Mouse (Mus musculus) adrenal gland (tissue): ENCODE measurements at regions not wholly inside any gene's neighbourhood (a gene's known extent, or its start where the extent isn't known, plus 50 kb on each side); places are given as distances from the start of the nearest gene placed in this dataset.

Experiments used
- intact Hi-C: fragments of 180-260 bp; cut with DNase I; formaldehyde crosslinking; loops from one replicate; pipeline ENCODE4 v1.15.1; 2025

- intact Hi-C loops: loop anchor here (5.0 kb wide), 1 partner anchor 240 kb away; no protein-coding TSS in a partner anchor
Observed at GRCm38 (mm10) chr4:87667556-87668154, 365.5 kb downstream of the Mllt3 start.

GRCm38 (mm10) chr4:87665149-87665548 is 368.0 kb downstream of the Mllt3 start:
- intact Hi-C loops: loop anchor here (5.0 kb wide), 1 partner anchor 238 kb away; no protein-coding TSS in a partner anchor

- intact Hi-C loops: no loop called here
Observed at GRCm38 (mm10) chr4:87662876-87663275, 370.3 kb downstream of the Mllt3 start.

GRCm38 (mm10) chr4:87658316-87658715 is 374.8 kb downstream of the Mllt3 start:
- intact Hi-C loops: no loop called here

GRCm38 (mm10) chr4:87657855-87658254 is 375.3 kb downstream of the Mllt3 start:
- intact Hi-C loops: no loop called here

- intact Hi-C loops: no loop called here
Observed at GRCm38 (mm10) chr4:87653440-87654165, 379.6 kb downstream of the Mllt3 start.

GRCm38 (mm10) chr4:87652314-87652934 is 380.7 kb downstream of the Mllt3 start:
- intact Hi-C loops: no loop called here

- intact Hi-C loops: no loop called here
Observed at GRCm38 (mm10) chr4:87651275-87651674, 381.9 kb downstream of the Mllt3 start.

GRCm38 (mm10) chr4:87650837-87651236 is 382.3 kb downstream of the Mllt3 start:
- intact Hi-C loops: no loop called here

- intact Hi-C loops: no loop called here
Observed at GRCm38 (mm10) chr4:87650393-87650792, 382.8 kb downstream of the Mllt3 start.

GRCm38 (mm10) chr4:87648919-87649318 is 384.2 kb downstream of the Mllt3 start:
- intact Hi-C loops: no loop called here

- intact Hi-C loops: no loop called here
Observed at GRCm38 (mm10) chr4:87647932-87648911, 384.9 kb downstream of the Mllt3 start.

- intact Hi-C loops: no loop called here
Observed at GRCm38 (mm10) chr4:87642002-87642401, 391.2 kb downstream of the Mllt3 start.

GRCm38 (mm10) chr4:87641551-87641950 is 391.6 kb downstream of the Mllt3 start:
- intact Hi-C loops: no loop called here

- intact Hi-C loops: no loop called here
Observed at GRCm38 (mm10) chr4:87638380-87638646, 394.9 kb downstream of the Mllt3 start.

GRCm38 (mm10) chr4:87637629-87638379 is 395.4 kb downstream of the Mllt3 start:
- intact Hi-C loops: no loop called here

- intact Hi-C loops: no loop called here
Observed at GRCm38 (mm10) chr4:87611116-87611515, 380.8 kb upstream of the Slc24a2 start.

- intact Hi-C loops: no loop called here
Observed at GRCm38 (mm10) chr4:87593644-87594043, 363.4 kb upstream of the Slc24a2 start.

- intact Hi-C loops: no loop called here
Observed at GRCm38 (mm10) chr4:87590797-87591196, 360.5 kb upstream of the Slc24a2 start.

- intact Hi-C loops: no loop called here
Observed at GRCm38 (mm10) chr4:87578164-87578563, 347.9 kb upstream of the Slc24a2 start.

- intact Hi-C loops: no loop called here
Observed at GRCm38 (mm10) chr4:87570950-87571349, 340.7 kb upstream of the Slc24a2 start.
